Mouse (Mus musculus): ENCODE results near the gene Srsf9. TPM values are rescaled to one million over a fixed set of nuclear protein-coding genes. Genes with fewer than 3 reads are reported as not detected.
"Not testable (repeated sequence)": the region's sequence is repeated elsewhere in the genome, so short reads cannot be mapped to it uniquely, and the experiment has no call there.

Srsf9 gene
- polyA plus RNA-seq, 1 experiment from 2014 or later, result 480 TPM

DNA sequence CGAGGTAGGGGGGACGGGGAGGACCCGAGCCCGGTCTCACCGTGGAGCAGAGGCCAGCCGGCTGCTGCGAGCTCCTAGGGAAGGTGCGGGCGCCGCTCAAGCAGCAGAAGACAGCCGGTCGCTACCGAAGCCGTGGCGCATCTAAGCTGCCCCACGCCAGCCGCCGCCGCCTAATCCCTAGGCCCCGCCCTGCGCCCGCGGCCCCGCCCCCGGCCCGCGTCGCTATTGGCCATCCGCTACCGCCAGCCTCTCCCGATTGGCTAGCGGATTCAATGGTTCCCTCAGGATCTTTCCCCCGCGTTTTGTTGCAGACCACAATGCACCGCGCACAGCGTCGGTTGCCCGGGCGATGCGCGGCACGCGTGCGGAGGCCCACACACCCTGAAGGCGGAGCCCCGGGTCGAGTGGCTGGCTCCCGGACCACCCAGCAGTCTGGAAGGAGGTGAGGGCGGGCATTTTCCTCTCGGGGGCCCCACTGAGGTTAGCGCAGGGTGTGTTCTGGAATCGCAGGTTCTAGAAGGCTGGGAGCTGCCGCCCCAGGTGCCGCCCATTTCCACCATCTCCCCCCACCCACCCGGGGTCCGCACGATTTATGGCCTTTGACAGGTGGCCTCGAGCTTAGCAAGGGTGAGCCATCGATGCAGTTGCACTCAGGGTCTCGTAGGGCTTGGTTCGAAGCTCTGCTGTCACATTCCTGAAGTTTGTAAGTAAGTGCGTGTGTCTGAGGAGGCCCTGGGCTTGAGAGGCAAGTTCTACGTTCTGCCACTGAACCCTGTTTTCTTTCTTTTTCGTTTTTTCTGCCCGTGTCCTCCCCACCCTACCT lies 26.0 kb upstream of the Srsf9 start, which contains the start of gene Dynll1:
Gene Dynll1, minus strand, starts transcription at position 208 of the 823 bp plus-strand sequence.
- H3K27me3 ChIP-seq, result no peaks in the 10 kb centered on the region
- under 1% methylated on average over 62 of the region's 66 CpGs for WGBS
- peak; percentile 98 for ATAC-seq (ENCODE audit: insufficient number of reproducible peaks, insufficient read depth, low FRiP score, low TSS enrichment, low read depth)

DNA sequence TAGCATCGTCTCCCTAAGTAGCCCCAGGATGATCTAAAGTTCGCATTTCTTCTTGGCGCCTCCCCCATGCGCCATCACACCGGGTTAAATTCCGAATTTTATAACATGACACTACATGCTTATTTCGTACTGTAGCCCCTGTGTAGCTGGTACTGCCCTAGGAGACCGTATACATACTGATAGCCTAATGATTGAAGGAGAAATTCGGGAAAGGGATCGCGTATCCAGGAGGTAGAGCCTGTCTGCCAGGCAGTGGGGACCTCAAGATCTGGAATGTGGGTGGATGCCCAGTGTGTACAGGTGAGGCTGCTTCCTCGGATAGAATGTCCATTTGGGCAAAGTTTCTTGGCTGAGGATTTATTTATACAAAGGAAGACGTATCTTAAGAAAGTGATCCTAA lies 25.4 kb upstream of the Srsf9 start:
- Histone ChIP-seq H3K27ac (peak overlapping the region; percentile 86), H3K9me3 (no peaks in the 10 kb centered on the region), H3K4me1 (replicated peaks) (peaks cover 30% of the 10 kb centered on the region), H3K27me3 (no peaks in the 10 kb centered on the region), H3K4me2 (peak overlapping the region; percentile 65), H3K9ac (replicated peaks) (peak overlapping the region; percentile 48), H3K4me3 (replicated peaks) (peak overlapping the region; percentile 77), H3K36me3 (peaks cover 30% of the 10 kb centered on the region)
- 24% methylated on average over 13 of the region's 13 CpGs for WGBS
- peak; percentile 16; the same call in 1 of the 2 replicates for ATAC-seq (ENCODE audit: insufficient number of reproducible peaks, insufficient read depth, low FRiP score, low TSS enrichment, low read depth)

More for the DNA sequence above, 26.0 kb upstream of the Srsf9 start, which contains the start of gene Dynll1:
- H3K4me2 ChIP-seq, result peak within 1 kb of the TSS; percentile 78
- peaks cover 30% of the 10 kb centered on the region for H3K4me1 ChIP-seq (replicated peaks)
- H3K36me3 ChIP-seq, result peaks cover 36% of the 10 kb centered on the region
- peak within 1 kb of the TSS; percentile 85 for H3K9ac ChIP-seq (replicated peaks)
- peak within 1 kb of the TSS; percentile 77 for H3K4me3 ChIP-seq (replicated peaks)
- no peaks in the 10 kb centered on the region for H3K9me3 ChIP-seq
- H3K27ac ChIP-seq, result peak within 1 kb of the TSS; percentile 93

DNA sequence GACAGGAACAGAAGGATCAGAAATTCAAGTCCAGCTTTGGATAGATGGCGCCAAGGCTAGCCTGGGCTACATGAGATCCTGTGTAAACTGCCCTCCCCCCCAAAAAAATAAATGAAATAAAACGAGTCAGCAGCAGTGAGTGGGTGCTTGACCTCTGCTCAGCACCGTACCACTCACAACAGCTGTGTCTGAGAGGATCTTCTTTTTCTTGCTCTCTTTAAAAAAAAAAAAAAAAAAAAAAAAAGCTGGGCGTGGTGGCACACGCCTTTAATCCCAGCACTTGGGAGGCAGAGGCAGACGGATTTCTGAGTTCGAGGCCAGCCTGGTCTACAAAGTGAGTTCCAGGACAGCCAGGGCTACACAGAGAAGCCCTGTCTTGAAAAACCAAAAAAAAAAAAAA lies 24.8 kb upstream of the Srsf9 start:
- H3K4me3 ChIP-seq (replicated peaks), result not testable (repeated sequence)

DNA sequence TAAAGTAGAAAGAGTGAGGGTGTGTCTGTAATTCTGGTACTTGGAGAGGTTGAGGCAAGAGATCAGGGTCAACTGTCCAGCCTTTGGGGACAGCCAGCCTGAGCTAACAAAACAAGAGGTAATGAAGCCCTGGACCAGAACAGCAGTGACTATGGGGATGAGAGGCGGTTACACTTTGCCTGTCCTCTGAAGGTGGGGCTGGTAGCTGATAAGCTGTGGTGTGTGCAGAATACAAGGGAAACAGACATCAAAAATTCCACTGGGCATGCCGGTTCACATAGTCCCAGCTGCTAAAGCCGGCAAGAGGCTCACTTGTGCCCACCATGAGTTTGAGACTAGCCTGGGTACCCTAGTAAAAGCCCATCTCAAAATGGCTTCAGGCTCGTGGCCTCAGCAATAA lies 14.6 kb upstream of the Srsf9 start:
- Histone ChIP-seq H3K36me3 (no peaks in the 10 kb centered on the region), H3K27ac (no peak overlapping the region), H3K4me1 (replicated peaks) (peaks cover 17% of the 10 kb centered on the region), H3K4me3 (replicated peaks) (no peak overlapping the region), H3K27me3 (no peaks in the 10 kb centered on the region), H3K4me2 (no peak overlapping the region), H3K9ac (replicated peaks) (no peak overlapping the region), H3K9me3 (no peaks in the 10 kb centered on the region)
- WGBS, result 83% methylated on average over 4 of the region's 4 CpGs
- ATAC-seq (ENCODE audit: insufficient number of reproducible peaks, insufficient read depth, low FRiP score, low TSS enrichment, low read depth), result no peak

More for the DNA sequence above, 24.8 kb upstream of the Srsf9 start:
- not testable (repeated sequence) for H3K27ac ChIP-seq; H3K9me3 ChIP-seq; H3K27me3 ChIP-seq; H3K9ac ChIP-seq (replicated peaks); ATAC-seq (ENCODE audit: insufficient number of reproducible peaks, insufficient read depth, low FRiP score, low TSS enrichment, low read depth)
- Histone ChIP-seq H3K4me1 (replicated peaks) (peaks cover 29% of the 10 kb centered on the region), H3K4me2 (peak overlapping the region; percentile 65), H3K36me3 (peaks cover 24% of the 10 kb centered on the region)
- 87% methylated on average over 7 of the region's 7 CpGs for WGBS

DNA sequence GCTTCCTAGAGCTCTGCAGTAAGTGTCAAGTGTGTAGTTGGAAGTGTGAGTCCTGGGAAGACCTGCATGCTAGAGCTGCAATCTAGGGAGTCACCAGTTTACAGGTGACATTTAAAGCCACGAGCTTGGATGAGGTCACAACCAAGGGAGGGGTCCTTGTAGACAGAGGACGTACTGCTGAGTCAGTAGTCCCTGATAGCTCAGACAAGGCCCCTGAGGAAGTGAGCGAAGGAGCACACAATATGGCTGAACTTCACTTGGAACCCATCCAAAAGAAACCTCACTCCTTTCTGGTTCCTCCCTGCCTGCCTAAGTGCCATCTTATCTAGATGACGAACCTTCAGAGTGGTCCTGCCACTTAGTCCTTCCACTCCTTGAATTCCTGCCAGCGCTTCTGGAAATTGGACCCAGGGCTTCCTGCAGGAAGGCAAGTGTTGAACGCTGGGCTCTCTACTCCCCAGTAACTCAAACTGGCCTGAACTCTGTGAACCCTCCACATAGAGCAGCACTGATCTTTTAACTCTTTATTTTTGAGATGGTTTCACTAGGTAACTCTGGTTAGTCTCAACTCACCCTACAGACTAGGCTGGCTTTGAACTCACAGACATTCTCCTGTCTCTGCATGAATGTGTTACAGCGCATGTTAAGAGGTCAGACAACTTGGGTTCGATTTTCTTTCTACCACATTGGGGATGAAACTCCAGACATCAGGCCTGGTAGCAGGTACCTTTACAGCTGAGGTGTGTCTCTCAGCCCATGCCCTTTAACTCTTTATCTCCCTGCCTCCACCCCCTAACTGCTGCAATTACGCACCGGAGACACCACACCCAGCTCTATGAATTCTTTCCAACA lies 13.9 kb upstream of the Srsf9 start:
- 69% methylated on average over 10 of the region's 10 CpGs for WGBS

DNA sequence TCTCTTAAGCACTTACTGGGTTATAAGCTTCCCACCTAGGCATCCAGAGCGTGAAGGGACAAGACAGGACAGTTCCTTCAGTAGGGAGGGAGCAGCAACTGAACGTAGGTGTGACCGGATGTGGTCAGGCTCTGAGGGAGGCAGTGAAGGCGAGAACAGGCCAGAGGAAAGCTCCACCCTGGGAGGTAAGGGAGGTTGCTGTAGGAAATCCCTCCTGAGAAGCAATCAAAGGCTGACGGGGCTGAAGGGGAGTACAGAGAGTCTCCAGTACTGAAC lies 13.4 kb upstream of the Srsf9 start:
- no peak for ATAC-seq (ENCODE audit: insufficient number of reproducible peaks, insufficient read depth, low FRiP score, low TSS enrichment, low read depth)
- H3K4me1 ChIP-seq (replicated peaks), result peaks cover 30% of the 10 kb centered on the region
- no peak overlapping the region for H3K9ac ChIP-seq (replicated peaks)
- 0 out of 2 replicates have a peak overlapping the region, but pooled peaks have one; percentile 35 for H3K27ac ChIP-seq
- no peaks in the 10 kb centered on the region for H3K36me3 ChIP-seq
- H3K9me3 ChIP-seq, result no peaks in the 10 kb centered on the region
- no peaks in the 10 kb centered on the region for H3K27me3 ChIP-seq
- 26% methylated on average over 5 of the region's 5 CpGs for WGBS
- H3K4me2 ChIP-seq, result no peak overlapping the region
- H3K4me3 ChIP-seq (replicated peaks), result no peak overlapping the region

More for the DNA sequence above, 13.9 kb upstream of the Srsf9 start:
- Histone ChIP-seq H3K36me3 (no peaks in the 10 kb centered on the region), H3K9ac (replicated peaks) (no peak overlapping the region), H3K9me3 (no peaks in the 10 kb centered on the region), H3K4me1 (replicated peaks) (peaks cover 24% of the 10 kb centered on the region), H3K27ac (no peak overlapping the region), H3K4me2 (no peak overlapping the region), H3K27me3 (no peaks in the 10 kb centered on the region), H3K4me3 (replicated peaks) (no peak overlapping the region)
- no peak for ATAC-seq (ENCODE audit: insufficient number of reproducible peaks, insufficient read depth, low FRiP score, low TSS enrichment, low read depth)

DNA sequence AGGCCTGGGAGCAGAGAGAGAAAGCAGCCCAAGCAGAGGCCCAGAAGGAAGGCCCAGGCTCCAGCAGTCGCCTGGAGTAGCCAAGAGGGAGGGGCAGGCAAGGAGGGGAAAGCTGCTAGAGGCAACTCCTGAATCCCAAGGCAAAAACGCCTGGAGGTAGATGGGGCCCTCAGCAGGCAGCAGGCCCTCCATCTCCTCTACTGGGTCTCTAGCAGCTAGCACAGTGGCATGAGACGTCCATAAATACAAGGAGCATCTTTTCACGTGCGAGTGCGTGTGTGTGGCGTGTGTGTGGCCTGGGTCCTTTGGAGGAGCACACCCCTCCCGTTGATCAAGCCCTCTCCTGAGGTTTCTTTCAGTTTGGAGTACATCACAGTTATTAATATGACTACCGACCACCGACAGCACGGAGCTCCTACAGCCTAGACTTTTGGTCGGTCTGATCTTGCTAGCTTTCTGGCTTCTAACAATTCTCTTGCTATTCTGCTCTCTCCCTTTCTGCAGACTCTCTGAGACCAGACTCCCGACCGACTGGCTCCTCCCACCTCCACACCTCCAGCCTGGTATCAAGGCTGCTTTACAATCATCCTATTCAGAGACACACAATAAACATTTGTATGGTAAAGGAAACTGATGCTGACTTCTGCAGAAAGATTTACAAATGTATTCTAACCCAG lies 9.9 kb upstream of the Srsf9 start:
- H3K9ac ChIP-seq (replicated peaks), result peak overlapping the region; percentile 50

DNA sequence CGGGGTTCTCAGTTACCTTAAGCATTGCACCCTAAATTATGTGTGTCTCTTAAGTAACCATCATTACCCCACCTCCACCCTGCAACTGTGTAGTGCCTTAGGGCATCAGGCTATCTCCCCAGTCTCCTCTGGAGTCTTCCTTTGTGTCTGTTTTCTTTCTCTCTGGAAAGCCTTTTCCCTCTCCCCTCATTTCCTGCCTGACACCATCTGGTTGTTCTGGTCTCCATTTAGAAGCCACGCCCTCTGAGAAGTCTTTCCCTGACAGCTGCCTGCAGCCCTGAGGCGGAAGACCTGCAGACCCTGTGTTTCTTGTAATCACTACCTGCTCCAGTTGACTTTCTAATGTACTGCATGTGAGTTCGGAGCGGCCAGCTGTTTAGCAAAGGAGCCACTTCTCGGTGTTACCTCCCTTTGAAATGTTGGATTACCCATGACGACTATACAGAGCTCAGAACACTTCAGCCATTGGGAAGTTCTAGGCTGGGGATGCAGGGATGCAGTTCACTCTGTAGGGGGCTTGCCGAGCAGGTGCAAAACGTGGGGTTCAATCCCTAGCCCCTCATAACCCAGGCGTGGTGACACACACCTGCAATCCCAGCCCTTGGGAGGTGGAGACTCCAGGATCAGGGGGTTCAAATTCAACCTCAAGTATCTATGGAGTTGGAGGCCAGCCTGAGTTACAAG lies 9.2 kb upstream of the Srsf9 start:
- peak overlapping the region; percentile 3 for H3K4me3 ChIP-seq (replicated peaks)
- peaks cover 41% of the 10 kb centered on the region for H3K4me1 ChIP-seq (replicated peaks)
- no peaks in the 10 kb centered on the region for H3K36me3 ChIP-seq
- H3K4me2 ChIP-seq, result peak overlapping the region; percentile 71
- WGBS, result under 1% methylated on average over 10 of the region's 10 CpGs
- H3K9ac ChIP-seq (replicated peaks), result no peak overlapping the region
- no peaks in the 10 kb centered on the region for H3K9me3 ChIP-seq
- ATAC-seq (ENCODE audit: insufficient number of reproducible peaks, insufficient read depth, low FRiP score, low TSS enrichment, low read depth), result peak; percentile 73
- peak overlapping the region; percentile 95 for H3K27ac ChIP-seq
- H3K27me3 ChIP-seq, result no peaks in the 10 kb centered on the region

More for the DNA sequence above, 9.9 kb upstream of the Srsf9 start:
- 5% methylated on average over 14 of the region's 14 CpGs for WGBS
- ATAC-seq (ENCODE audit: insufficient number of reproducible peaks, insufficient read depth, low FRiP score, low TSS enrichment, low read depth), result peak; percentile 39; the same call in 1 of the 2 replicates
- H3K27ac ChIP-seq, result peak overlapping the region; percentile 95
- peak overlapping the region; percentile 71 for H3K4me2 ChIP-seq
- H3K36me3 ChIP-seq, result no peaks in the 10 kb centered on the region
- H3K27me3 ChIP-seq, result no peaks in the 10 kb centered on the region
- peak overlapping the region; percentile 3; the same call in 1 of the 2 replicates for H3K4me3 ChIP-seq (replicated peaks)
- peaks cover 41% of the 10 kb centered on the region for H3K4me1 ChIP-seq (replicated peaks)
- H3K9me3 ChIP-seq, result no peaks in the 10 kb centered on the region

DNA sequence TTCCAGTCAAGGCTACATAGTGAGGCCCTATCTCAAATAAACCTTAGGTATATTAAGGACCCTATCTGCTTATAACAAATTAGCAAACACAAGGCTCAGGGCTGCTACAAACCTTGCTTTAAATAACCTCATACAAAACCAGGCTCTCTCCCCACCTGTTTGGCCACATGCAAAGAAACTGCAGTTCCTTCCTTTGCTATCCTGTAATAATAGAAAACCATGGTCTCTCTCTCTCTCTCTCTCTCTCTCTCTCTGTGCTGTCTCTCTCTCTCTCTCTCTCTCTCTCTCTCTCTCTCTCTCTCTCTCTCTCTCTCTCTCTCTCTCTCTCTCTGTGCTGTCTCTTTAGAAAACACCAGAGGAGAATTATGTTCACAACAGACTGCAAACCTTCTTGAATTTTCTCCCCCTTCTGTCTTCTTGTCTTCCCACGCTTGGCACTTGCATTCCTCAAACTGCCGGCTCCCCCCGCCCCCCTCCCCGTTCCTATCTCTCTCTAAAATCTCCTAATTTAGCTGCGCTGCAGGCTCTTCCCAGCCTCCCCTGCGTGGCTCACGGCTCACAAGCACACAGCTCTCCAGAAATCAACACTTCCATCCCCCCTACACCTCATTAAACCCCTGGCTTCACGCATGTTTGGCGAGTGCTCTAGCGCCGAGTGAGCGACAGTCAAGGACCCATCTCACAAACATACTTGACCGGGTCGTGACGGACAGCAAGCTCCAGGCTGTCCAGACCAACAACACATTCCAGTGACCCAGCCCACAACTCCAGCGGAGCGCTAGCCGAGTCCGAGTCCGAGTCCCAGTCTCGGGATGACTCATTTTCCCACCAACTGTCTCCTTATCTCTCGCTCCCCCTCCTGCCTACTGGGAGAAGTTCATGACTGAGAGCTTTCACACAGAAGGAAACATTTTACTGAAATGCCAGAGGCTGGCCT lies 7.7 kb upstream of the Srsf9 start:
- Histone ChIP-seq H3K36me3 (no peaks in the 10 kb centered on the region), H3K4me3 (replicated peaks) (peak overlapping the region; percentile 37), H3K9me3 (no peaks in the 10 kb centered on the region), H3K27ac (peak overlapping the region; percentile 95), H3K27me3 (no peaks in the 10 kb centered on the region), H3K4me1 (replicated peaks) (peaks cover 36% of the 10 kb centered on the region), H3K9ac (replicated peaks) (peak overlapping the region; percentile 40; the same call in 1 of the 2 replicates), H3K4me2 (peak overlapping the region; percentile 71)
- ATAC-seq (ENCODE audit: insufficient number of reproducible peaks, insufficient read depth, low FRiP score, low TSS enrichment, low read depth), result peak; percentile 23; the same call in 1 of the 2 replicates
- under 1% methylated on average over 22 of the region's 22 CpGs for WGBS
